Mouse (Mus musculus): Measurements from ENCODE around the gene Ak4. TPM values are rescaled to one million over a fixed set of nuclear protein-coding genes. Genes with fewer than 3 reads are reported as not detected.

The Ak4 gene
- polyA plus RNA-seq, 1 experiment = 0.68 TPM

DNA sequence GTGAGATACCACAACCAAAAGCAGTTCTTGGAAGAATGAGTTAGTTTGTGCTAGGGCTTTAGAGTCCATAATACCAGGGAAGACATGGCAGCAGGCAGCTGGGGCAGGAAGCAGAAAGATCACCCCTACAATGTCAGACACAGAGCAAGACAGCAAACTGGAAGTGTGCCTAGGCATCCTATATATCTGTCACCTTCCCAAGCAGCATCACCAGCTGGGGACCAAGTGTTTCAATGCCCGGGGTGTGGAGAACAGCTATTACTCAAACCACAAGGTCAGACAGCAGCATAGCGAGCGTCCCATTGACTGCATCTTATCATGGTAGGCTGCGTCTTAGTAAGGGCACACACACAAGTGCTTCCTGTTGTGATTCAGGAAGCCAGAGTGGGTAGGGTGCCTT, 32.0 kb downstream of the Ak4 start:
- Histone ChIP-seq H3K79me2 (ENCODE audit: control insufficient read depth, insufficient read depth) (no peaks in the 10 kb centered on the region), H3K4me2 (ENCODE audit: low read depth) (no peak overlapping the region), H3K27me3 (ENCODE audit: control insufficient read depth, insufficient read depth, insufficient read length) (no peaks in the 10 kb centered on the region), H3ac (ENCODE audit: control insufficient read depth, insufficient read length) (no peak overlapping the region), H3K36me3 (ENCODE audit: control insufficient read depth, insufficient read depth) (no peaks in the 10 kb centered on the region), H3K4me3 (no peak overlapping the region)
- no peak for TF ChIP-seq REST (IDR thresholded peaks at IDR 0.05; ENCODE audit: insufficient read depth, insufficient read length)
- TF ChIP-seq CEBPB (IDR thresholded peaks at IDR 0.05; ENCODE audit: insufficient read depth, poor library complexity, severe bottlenecking) = no peak
- TF ChIP-seq POLR2AphosphoS2 (IDR thresholded peaks at IDR 0.05; ENCODE audit: insufficient read length, low read depth) = no peak
- no peak for TF ChIP-seq TCF3 (IDR thresholded peaks at IDR 0.05; ENCODE audit: insufficient read length, low read depth)
- no peak for TF ChIP-seq POLR2A (IDR thresholded peaks at IDR 0.05; ENCODE audit: insufficient read length, low read depth)
- TF ChIP-seq SRF (IDR thresholded peaks at IDR 0.05; ENCODE audit: control insufficient read depth, insufficient read length, low read depth) = no peak
- TF ChIP-seq MYOG (IDR thresholded peaks at IDR 0.05; ENCODE audit: control insufficient read depth in 1 of 3, insufficient read depth in 1 of 3, insufficient read length in 2 of 3, low read depth in 2 of 3) = no peak

DNA sequence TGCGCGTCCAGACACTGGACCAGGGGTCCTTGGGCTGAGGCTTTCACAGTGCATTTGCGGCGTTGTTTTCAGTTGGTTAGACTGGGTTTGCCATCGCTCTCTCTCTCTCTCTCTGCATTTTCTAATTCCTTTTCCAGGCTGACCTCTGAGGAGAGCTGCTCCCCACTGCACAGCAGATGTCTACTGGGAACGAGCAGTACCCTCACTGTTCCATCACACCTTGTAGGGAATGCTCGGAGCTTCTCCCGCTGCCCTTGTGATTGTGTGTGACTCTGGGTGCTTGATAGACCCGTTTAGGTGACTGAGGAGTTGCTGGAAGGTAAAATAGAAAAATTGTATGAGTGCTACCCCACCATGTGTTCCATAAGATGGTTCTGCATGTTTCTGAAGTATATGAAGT, 33.8 kb downstream of the Ak4 start:
- H3ac ChIP-seq (ENCODE audit: control insufficient read depth, insufficient read length) = no peak overlapping the region
- TF ChIP-seq E2F4 (IDR thresholded peaks at IDR 0.05; ENCODE audit: insufficient read depth) = no peak
- TF ChIP-seq REST (IDR thresholded peaks at IDR 0.05; ENCODE audit: insufficient read depth, insufficient read length) = no peak
- no peak for TF ChIP-seq POLR2A (IDR thresholded peaks at IDR 0.05; ENCODE audit: insufficient read length, low read depth)
- no peak for TF ChIP-seq USF1 (IDR thresholded peaks at IDR 0.05; ENCODE audit: low read depth)
- no peak for TF ChIP-seq TCF3 (IDR thresholded peaks at IDR 0.05; ENCODE audit: insufficient read length, low read depth)
- TF ChIP-seq MYOG (IDR thresholded peaks at IDR 0.05; ENCODE audit: control insufficient read depth in 1 of 3, insufficient read depth in 1 of 3, insufficient read length in 2 of 3, low read depth in 2 of 3) = no peak
- TF ChIP-seq SRF (IDR thresholded peaks at IDR 0.05; ENCODE audit: control insufficient read depth, insufficient read length, low read depth) = no peak
- no peak for TF ChIP-seq TCF12 (IDR thresholded peaks at IDR 0.05; ENCODE audit: insufficient read depth, poor library complexity, severe bottlenecking)
- TF ChIP-seq MYOD1 (IDR thresholded peaks at IDR 0.05; ENCODE audit: control insufficient read depth in 1 of 3, insufficient read length in 2 of 3, low read depth in 2 of 3) = no peak
- no peak for TF ChIP-seq POLR2AphosphoS2 (IDR thresholded peaks at IDR 0.05; ENCODE audit: insufficient read length, low read depth)
- TF ChIP-seq CEBPB (IDR thresholded peaks at IDR 0.05; ENCODE audit: insufficient read depth, poor library complexity, severe bottlenecking) = no peak
- H3K27me3 ChIP-seq (ENCODE audit: control insufficient read depth, insufficient read depth, insufficient read length) = no peaks in the 10 kb centered on the region
- H3K4me3 ChIP-seq = no peak overlapping the region
- no peak overlapping the region for H3K4me2 ChIP-seq (ENCODE audit: low read depth)
- no peaks in the 10 kb centered on the region for H3K79me2 ChIP-seq (ENCODE audit: control insufficient read depth, insufficient read depth)
- H3K36me3 ChIP-seq (ENCODE audit: control insufficient read depth, insufficient read depth) = no peaks in the 10 kb centered on the region

DNA sequence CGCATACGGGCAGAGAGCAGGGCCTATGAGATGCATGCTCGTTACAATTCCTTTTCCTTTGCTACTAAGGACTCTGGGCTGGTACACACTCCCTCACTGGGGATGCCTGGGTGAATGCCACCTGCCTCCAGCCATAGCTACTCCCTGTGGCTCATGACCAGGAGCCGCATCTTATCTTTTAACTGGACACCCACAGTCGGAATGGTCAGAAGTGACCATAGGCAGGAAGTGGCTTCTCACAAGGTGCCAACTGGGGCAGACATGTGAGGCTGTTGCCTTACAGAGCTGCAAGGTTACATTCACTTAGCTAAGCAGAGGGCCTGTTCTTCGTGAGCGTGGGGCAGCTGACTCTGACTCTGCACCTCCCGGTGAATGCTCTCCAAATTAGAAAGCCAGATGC, 38.1 kb downstream of the Ak4 start:
- Histone ChIP-seq H3ac (ENCODE audit: control insufficient read depth, insufficient read length) (no peak overlapping the region), H3K36me3 (ENCODE audit: control insufficient read depth, insufficient read depth) (no peaks in the 10 kb centered on the region), H3K79me2 (ENCODE audit: control insufficient read depth, insufficient read depth) (no peaks in the 10 kb centered on the region), H3K4me3 (no peak overlapping the region), H3K27me3 (ENCODE audit: control insufficient read depth, insufficient read depth, insufficient read length) (no peaks in the 10 kb centered on the region), H3K4me2 (ENCODE audit: low read depth) (no peak overlapping the region)
- TF ChIP-seq REST (IDR thresholded peaks at IDR 0.05; ENCODE audit: insufficient read depth, insufficient read length) = no peak
- TF ChIP-seq CEBPB (IDR thresholded peaks at IDR 0.05; ENCODE audit: insufficient read depth, poor library complexity, severe bottlenecking) = no peak
- TF ChIP-seq SRF (IDR thresholded peaks at IDR 0.05; ENCODE audit: control insufficient read depth, insufficient read length, low read depth) = no peak

DNA sequence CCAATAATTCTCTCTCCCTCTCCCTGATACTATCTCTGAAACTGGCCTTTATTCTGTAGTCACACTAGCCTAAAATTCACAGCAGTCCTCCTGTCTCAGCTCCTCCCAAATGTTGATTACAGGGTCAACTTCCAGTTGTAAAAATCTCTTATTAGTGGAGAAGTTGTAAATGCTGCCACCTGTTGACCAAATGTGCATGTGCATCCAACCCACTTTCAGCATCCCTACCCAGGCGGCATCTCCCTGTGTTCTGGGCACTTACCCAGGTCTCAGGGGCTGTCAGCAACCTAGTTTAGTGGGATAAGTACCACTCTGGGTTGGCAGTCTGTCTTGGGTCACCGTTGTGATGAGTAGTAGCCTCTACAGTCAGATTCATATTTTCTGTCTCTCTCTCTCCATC, 39.3 kb downstream of the Ak4 start:
- Histone ChIP-seq H3K79me2 (ENCODE audit: control insufficient read depth, insufficient read depth) (no peaks in the 10 kb centered on the region), H3K4me3 (no peak overlapping the region), H3K27me3 (ENCODE audit: control insufficient read depth, insufficient read depth, insufficient read length) (no peaks in the 10 kb centered on the region), H3ac (ENCODE audit: control insufficient read depth, insufficient read length) (no peak overlapping the region), H3K36me3 (ENCODE audit: control insufficient read depth, insufficient read depth) (no peaks in the 10 kb centered on the region), H3K4me2 (ENCODE audit: low read depth) (no peak overlapping the region)
- TF ChIP-seq USF1 (IDR thresholded peaks at IDR 0.05; ENCODE audit: low read depth) (no peak), SRF (IDR thresholded peaks at IDR 0.05; ENCODE audit: control insufficient read depth, insufficient read length, low read depth) (no peak), TCF12 (IDR thresholded peaks at IDR 0.05; ENCODE audit: insufficient read depth, poor library complexity, severe bottlenecking) (no peak), MYOD1 (IDR thresholded peaks at IDR 0.05; ENCODE audit: control insufficient read depth in 1 of 3, insufficient read length in 2 of 3, low read depth in 2 of 3) (no peak), E2F4 (IDR thresholded peaks at IDR 0.05; ENCODE audit: insufficient read depth) (no peak), REST (IDR thresholded peaks at IDR 0.05; ENCODE audit: insufficient read depth, insufficient read length) (no peak), CEBPB (IDR thresholded peaks at IDR 0.05; ENCODE audit: insufficient read depth, poor library complexity, severe bottlenecking) (no peak), MAX (IDR thresholded peaks at IDR 0.05; ENCODE audit: low read depth) (no peak), POLR2AphosphoS2 (IDR thresholded peaks at IDR 0.05; ENCODE audit: insufficient read length, low read depth) (no peak)

DNA sequence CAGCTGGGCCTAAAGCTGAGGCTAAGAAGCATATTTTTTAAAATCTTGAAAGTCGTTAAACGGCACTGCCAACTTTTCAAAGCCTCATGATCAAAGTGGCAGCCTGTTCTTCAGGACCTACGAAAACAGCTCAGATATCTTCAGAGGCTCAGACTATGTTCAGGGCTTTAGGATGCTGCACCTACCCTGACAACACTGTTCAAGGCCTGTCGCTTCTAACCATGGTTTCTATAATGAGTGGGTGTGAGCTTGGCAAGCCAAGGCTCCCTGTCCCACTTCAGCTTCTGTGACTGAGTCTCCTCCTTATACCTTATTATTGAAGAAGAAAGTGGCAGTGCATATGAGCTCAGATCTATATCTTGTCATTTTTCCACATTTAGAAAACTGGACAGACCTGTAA, 40.3 kb downstream of the Ak4 start:
- no peak overlapping the region for H3K4me2 ChIP-seq (ENCODE audit: low read depth)
- no peak overlapping the region for H3ac ChIP-seq (ENCODE audit: control insufficient read depth, insufficient read length)
- H3K4me3 ChIP-seq = no peak overlapping the region
- H3K27me3 ChIP-seq (ENCODE audit: control insufficient read depth, insufficient read depth, insufficient read length) = no peaks in the 10 kb centered on the region
- H3K36me3 ChIP-seq (ENCODE audit: control insufficient read depth, insufficient read depth) = no peaks in the 10 kb centered on the region
- no peaks in the 10 kb centered on the region for H3K79me2 ChIP-seq (ENCODE audit: control insufficient read depth, insufficient read depth)
- TF ChIP-seq POLR2A (IDR thresholded peaks at IDR 0.05; ENCODE audit: insufficient read length, low read depth) (no peak), CEBPB (IDR thresholded peaks at IDR 0.05; ENCODE audit: insufficient read depth, poor library complexity, severe bottlenecking) (no peak), POLR2AphosphoS2 (IDR thresholded peaks at IDR 0.05; ENCODE audit: insufficient read length, low read depth) (no peak), TCF12 (IDR thresholded peaks at IDR 0.05; ENCODE audit: insufficient read depth, poor library complexity, severe bottlenecking) (no peak), REST (IDR thresholded peaks at IDR 0.05; ENCODE audit: insufficient read depth, insufficient read length) (no peak), MYOG (IDR thresholded peaks at IDR 0.05; ENCODE audit: control insufficient read depth in 1 of 3, insufficient read depth in 1 of 3, insufficient read length in 2 of 3, low read depth in 2 of 3) (no peak), MAX (IDR thresholded peaks at IDR 0.05; ENCODE audit: low read depth) (no peak), TCF3 (IDR thresholded peaks at IDR 0.05; ENCODE audit: insufficient read length, low read depth) (no peak)

Data from myocyte (in vitro differentiated cells).